Mouse (Mus musculus) neutrophil, adult 5-6 weeks (primary cell): ENCODE data around the gene Elf5. TPM values are rescaled to one million over a fixed set of nuclear protein-coding genes. Genes with fewer than 3 reads are reported as not detected.

Experiments used
- ATAC-seq: fragments of 151-379, 151-347 bp; 2 replicates; pipeline ENCODE4 v1.8.0; 2017; ENCODE audit warnings: mild to moderate bottlenecking, moderate TSS enrichment; ENCODE audit not compliant: insufficient number of reproducible peaks, poor library complexity, low FRiP score, severe bottlenecking; ENCODE audit errors: extremely low read depth
- total RNA-seq: library from RNA; stranded (forward); fragments of 200-1000 nt; gene quantifications from 2 replicates; pipeline ENCODE4 v1.2.3, GENCODE M21; 2017

Elf5 gene
- total RNA-seq, 1 experiment from 2014 or later = not detected

GRCm38 (mm10) chr2:103430712-103431111 lies 19.2 kb downstream of the Elf5 start:
- ATAC-seq = no peak

DNA sequence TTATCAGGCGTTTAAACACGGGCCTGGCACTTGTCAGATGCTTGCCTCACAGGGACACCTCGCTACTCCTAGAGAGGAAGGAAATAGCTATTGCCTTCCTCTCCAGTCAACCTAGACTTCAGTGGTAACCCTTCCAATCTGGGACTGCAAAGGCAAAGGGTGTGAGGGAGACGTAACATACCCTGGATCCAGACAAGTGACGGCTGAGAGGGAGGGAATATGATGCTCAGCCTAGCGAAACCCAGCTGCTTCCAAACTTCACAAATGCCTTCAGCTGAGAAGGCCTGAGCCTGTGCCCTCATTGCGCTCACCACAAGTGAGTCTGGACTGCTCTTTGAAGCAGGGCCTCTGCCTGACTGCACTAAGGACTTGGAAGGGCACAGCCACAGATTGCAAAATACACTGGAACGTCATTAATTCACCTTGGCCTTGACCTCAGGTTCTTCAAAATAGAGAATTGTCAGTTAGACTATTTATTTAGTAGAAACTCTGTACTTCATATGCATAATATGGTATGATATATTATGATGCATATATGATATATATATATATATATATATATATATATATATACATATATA lies 21.3 kb downstream of the Elf5 start:
- ATAC-seq = no peak

GRCm38 (mm10) chr2:103435110-103435509 lies 23.6 kb downstream of the Elf5 start:
- no peak for ATAC-seq

DNA sequence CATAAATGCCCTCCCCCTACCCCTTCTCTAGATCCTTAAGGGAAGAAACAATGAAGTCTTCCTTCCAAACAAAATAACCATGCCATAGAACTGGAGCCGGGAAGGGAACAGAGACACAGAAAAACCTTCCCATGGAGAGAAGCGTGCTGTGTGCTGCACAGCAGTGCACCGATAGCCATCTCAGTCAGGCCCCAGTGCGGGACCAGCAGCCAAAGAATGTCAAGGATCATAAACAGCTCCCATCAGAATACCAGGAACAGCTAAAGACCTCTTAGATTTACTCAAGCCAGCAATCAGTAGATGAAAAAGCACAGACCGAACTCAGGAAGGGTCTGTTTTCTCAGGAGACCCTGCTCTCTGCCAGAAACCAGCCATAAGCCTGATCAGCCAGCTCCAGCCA lies 25.0 kb downstream of the Elf5 start:
- ATAC-seq = no peak

DNA sequence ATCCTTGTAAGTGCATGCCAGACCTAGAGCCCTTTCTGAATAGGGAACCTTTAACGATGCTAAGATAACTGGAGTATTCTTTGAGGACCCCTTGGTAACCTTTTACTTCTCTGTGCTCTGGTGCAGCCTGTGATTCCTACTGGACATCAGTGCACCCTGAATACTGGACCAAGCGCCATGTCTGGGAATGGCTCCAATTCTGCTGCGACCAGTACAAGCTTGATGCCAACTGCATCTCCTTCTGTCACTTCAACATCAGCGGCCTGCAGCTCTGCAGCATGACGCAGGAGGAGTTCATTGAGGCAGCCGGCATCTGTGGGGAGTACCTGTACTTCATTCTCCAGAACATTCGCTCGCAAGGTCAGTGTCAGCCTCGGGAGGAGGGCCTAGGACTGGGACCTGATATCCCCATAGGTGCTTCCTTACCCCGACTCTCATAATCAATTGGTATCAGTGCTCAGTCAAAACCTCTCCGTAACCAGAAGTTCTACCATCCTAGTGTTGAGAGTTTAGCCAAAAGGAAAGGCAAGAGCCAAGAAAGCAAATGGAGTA lies 27.7 kb downstream of the Elf5 start:
- no peak for ATAC-seq

GRCm38 (mm10) chr2:103439710-103440109 lies 28.2 kb downstream of the Elf5 start:
- ATAC-seq = 0 out of 2 replicates have a peak, but pooled peaks have one; percentile 53

GRCm38 (mm10) chr2:103445776-103446175 lies 34.3 kb downstream of the Elf5 start:
- ATAC-seq = peak; percentile 65

DNA sequence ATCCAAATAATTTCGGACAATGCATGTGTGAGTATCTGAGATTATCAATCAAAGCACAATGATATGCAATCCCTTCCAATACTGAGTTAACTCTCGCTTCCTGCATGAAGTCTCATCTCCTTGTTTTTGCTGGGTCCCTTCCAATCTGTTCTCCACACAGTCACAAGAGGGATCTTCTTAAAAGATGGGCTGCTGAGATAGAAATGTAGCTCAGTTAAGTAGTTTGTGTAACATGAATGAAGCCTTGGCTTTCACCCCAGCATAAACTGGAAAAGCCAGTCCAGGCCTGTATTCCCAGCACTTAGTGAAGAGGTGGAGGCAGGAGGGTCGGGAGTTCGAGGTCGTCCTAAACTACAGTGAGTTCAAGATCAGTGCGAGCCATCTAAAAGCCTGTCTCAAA lies 34.8 kb downstream of the Elf5 start:
- ATAC-seq = no peak

- no peak for ATAC-seq
Observed at GRCm38 (mm10) chr2:103448947-103449560, 37.6 kb downstream of the Elf5 start.

GRCm38 (mm10) chr2:103449813-103450212 lies 38.3 kb downstream of the Elf5 start:
- no peak for ATAC-seq

DNA sequence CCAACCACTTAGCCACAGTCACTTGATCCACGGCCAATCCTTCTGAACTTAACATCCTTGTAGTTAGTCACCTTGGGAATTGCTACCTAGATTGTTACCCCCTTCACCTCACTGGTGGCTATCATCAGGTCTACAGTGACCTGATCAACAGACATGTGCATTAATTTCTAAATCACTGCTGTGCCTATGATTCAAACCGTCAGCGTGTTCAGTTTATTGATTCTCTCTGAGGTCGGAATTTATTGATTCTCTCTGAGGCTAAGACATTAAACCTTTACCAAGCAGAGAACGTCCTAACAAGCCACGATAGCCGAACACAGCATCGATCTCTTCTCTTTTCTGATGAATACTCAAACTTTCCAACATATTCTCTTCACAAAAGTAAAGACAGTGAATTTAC lies 38.8 kb downstream of the Elf5 start:
- ATAC-seq = no peak

DNA sequence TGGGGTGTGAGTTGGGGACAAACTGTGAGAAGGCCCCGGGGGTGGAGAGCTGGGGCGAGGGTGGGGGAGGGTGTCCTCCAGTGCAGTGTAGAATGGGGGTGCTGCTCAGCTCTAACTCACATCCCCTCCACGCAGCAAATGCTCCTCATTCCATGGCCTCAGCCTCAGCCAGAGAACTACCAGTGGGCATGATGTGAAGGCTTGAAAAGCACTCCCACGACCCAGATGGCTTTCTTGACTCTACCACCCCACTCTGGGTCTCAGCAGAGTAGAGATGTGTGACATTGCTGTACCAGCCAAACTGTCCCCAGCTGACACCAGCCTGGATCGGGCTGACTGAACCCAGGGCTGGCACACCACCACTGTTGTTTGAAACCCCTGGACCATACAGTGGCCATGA lies 41.1 kb downstream of the Elf5 start:
- ATAC-seq = no peak

DNA sequence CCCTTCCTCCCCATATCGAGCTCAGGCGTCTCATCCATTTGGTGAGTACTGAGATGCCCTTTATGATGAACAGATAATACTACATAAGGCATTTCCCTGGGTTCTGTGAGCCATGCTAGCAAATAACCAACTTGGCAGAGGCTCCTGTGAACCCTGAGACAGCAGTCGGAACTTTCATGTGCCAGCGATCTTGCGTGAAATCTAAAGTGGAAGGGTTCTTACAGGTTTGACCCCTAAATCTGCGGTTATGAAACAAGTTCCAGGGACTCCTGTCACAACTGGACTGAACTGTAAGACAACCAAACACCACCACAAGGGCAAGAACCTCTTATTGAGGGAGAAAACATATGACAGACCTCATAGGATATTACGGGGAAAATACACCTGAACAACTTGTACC lies 44.3 kb downstream of the Elf5 start:
- ATAC-seq = no peak

- ATAC-seq = peak; percentile 85
Observed at GRCm38 (mm10) chr2:103456646-103457045, 45.2 kb downstream of the Elf5 start.

DNA sequence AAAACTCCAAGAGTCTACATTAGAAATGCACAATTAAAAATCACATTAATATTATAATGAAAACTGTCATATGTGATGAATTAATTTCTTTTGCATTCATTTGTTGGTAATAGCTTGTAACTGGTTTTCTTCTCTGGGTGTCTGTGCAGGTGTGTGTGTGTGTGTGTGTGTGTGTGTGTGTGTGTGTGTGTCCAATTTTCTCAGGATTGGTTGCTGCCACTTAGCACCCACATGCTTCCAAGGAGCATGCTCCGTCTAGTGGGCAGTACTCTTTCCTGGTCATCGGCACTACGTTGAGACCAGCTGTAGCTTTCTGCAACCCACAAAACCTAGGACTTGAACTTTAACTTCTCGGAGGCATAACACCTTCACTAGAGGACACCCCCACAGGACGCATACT lies 45.6 kb downstream of the Elf5 start:
- ATAC-seq = no peak

DNA sequence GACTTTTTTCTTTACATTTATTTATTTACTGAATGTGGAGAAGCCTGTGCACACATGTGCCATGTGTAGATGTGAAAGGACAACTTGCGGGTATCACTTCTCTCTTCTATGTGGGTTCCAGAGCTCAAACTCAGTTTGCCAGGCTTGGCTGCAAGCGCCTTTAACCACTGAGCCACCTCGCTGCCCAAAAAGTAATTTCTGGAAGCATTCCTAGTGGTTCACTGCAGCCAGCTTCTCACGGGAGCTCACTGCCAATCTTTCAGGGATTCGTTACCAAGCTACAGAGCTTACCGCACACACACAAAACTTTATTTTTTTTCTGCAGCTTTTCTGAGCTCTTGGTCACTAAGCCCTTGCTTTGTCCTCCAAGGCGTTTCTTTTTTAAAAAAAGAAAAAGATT lies 46.1 kb downstream of the Elf5 start:
- ATAC-seq = no peak

DNA sequence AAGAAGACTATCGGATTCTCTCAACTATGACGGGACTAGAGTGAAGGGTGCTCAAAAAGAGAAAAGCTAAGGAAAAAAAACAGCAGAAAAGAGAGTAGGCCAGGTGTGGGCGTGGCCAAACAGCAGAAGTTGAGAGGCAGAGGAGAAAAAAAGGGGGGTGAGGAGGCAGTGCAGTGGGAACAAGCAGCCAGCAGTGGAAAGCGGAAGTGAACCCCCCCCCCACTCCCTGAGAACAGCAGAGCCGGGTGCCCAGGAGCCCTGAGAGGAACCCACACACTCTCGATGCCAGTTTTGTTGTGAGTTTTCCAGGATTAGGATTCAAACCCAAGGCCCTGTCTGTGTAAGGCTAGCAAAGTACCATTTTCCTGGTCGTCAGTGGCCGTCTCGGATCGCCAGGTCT lies 47.6 kb downstream of the Elf5 start:
- ATAC-seq = no peak

DNA sequence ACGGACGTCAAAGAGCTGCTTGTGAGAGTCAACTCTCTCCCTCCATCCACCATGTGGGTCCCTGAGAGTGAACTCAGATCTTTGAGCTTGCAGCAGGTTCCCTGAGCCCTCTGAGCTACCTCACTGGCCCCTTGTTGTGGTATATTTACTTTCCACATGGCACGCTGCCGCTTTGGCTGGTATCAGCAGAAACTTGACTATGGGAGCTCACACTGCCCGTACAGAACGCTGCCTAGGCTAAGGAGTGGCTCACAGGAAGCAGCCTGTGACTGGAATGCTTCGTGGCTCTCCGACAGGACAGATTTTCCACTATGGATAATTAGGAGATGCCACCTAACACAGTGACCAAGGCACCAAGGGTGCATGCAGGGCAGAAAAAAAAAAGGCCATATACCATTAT lies 49.7 kb downstream of the Elf5 start:
- no peak for ATAC-seq

DNA sequence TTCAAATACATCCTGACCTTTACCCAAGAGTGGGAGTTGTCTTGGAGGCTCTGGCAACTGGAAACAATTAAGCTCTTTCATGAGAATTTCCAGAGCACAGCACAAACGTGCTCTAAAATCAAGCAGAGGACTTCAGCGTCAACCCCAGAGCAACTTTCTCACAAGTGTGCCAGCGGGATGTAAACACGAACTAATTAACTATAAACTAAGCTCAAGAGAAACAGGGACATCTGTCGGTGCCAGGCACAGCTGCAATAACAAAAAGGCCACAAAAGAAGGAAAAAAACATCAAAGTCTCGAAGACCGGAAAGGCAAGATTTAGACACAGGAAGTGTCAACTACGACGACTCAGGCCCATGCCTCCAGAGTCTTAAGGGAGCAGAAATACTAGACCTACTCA lies 50.3 kb downstream of the Elf5 start:
- no peak for ATAC-seq

GRCm38 (mm10) chr2:103462746-103463145 lies 51.3 kb downstream of the Elf5 start:
- no peak for ATAC-seq

GRCm38 (mm10) chr2:103464524-103464923 lies 53.0 kb downstream of the Elf5 start:
- no peak for ATAC-seq
